Mouse (Mus musculus) heart, adult 2 months (tissue): Measurements from ENCODE around the gene Parp14. TPM values are rescaled to one million over a fixed set of nuclear protein-coding genes. Genes with fewer than 3 reads are reported as not detected.

Experiments used
- DNase-seq, 2 experiments: peaks; one replicate each; pipeline ENCODE4 v3.0.0; 2021
- H3K27ac ChIP-seq: fragments of 200-600 bp; 2 replicates; pipeline ENCODE4 v1.8.1; 2022
- H3K27me3 ChIP-seq: fragments of 200-500 bp; 2 replicates; pipeline ENCODE4 v1.6.1; 2012; ENCODE audit warnings: mild to moderate bottlenecking, low read length, inconsistent platforms, mixed read lengths; ENCODE audit not compliant: control insufficient read depth, insufficient read depth
- H3K36me3 ChIP-seq: fragments of 200-500 bp; 2 replicates; pipeline ENCODE4 v1.6.1; 2012; ENCODE audit warnings: low read length, inconsistent platforms; ENCODE audit not compliant: control insufficient read depth, insufficient read depth
- H3K4me1 ChIP-seq: fragments of 200-500 bp; 2 replicates; pipeline ENCODE4 v1.6.1; 2011; ENCODE audit warnings: low read length; ENCODE audit not compliant: control insufficient read depth, insufficient read depth
- H3K4me3 ChIP-seq: fragments of 200-600 bp; 2 replicates; pipeline ENCODE4 v1.8.1; 2022
- H3K79me2 ChIP-seq: fragments of 200-500 bp; replicated peaks from 2 replicates; pipeline ENCODE4 v1.6.1; 2012; ENCODE audit warnings: mild to moderate bottlenecking, inconsistent platforms, low read length, moderate library complexity, mixed read lengths; ENCODE audit not compliant: control insufficient read depth, insufficient read depth
- H3K9ac ChIP-seq: fragments of 200-500 bp; 2 replicates; pipeline ENCODE4 v1.6.1; 2012; ENCODE audit warnings: low read depth, mild to moderate bottlenecking, control low read depth, inconsistent platforms, low read length, mixed read lengths
- CTCF ChIP-seq: fragments of 200-600 bp; IDR thresholded peaks from 2 replicates; pipeline ENCODE4 v1.8.1; 2022; ENCODE audit warnings: antibody characterized with exemption, mild to moderate bottlenecking, moderate library complexity
- EP300 ChIP-seq: fragments of 200-500 bp; IDR thresholded peaks from 2 replicates; pipeline ENCODE4 v1.6.1; 2011; ENCODE audit warnings: low read depth, low read length, control low read depth; ENCODE audit not compliant: insufficient read depth
- POLR2A ChIP-seq: fragments of 200-500 bp; IDR thresholded peaks from 2 replicates; pipeline ENCODE4 v1.6.1; 2011; ENCODE audit warnings: mild to moderate bottlenecking, low read depth, low read length, control low read depth; ENCODE audit not compliant: insufficient read depth
- WGBS: fragments of 180-500 bp; shearing (Covaris S2); methylation state at CpG from one replicate; pipeline ENCODE4 v1.1.7; 2018; 5-methylcytosine and 5-hydroxymethylcytosine counted together
- intact Hi-C: fragments of 180-260 bp; cut with DNase I; formaldehyde crosslinking; loops from one replicate; pipeline ENCODE4 v1.15.1; 2025
- polyA plus RNA-seq: library from polyadenylated mRNA; depleted of rRNA; stranded (reverse); fragments of >200 nt; gene quantifications from 2 replicates; pipeline ENCODE4 v1.2.3, GENCODE M21; 2012
- total RNA-seq, 2 experiments: library from RNA; stranded (reverse); gene quantifications; 2 replicates each; pipeline ENCODE4 v1.2.3; 2021

Parp14 gene
- total and polyA plus RNA-seq, 3 experiments, result 3.8 to 11.3 (median 9.9) TPM

DNA sequence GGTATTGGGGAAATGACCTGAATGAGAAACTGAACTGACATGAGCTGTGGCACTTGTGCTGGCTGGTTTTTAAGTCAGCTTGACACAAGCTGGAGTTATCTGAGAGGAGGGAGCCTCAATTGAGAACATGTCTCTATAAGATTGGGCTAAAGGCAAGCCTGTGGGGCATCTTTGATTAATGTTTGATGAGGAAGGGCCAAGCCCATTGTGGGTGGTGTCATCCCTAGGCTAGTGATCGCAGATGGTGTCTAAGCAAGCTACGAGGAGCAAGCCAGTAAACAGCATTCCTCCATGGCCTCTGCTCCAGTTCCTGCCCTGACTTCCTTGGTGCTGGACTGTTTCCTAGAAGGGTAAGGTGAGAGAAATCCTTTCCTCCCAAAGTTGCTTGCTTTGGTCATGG lies 62.5 kb downstream of the Parp14 start:
- TF ChIP-seq POLR2A (no peak), CTCF (no peak), EP300 (no peak)
- 100% methylated on average over 2 of the region's 2 CpGs for WGBS
- H3K36me3 ChIP-seq, result no peaks in the 10 kb centered on the region; the same call in 1 of the 2 replicates

GRCm38 (mm10) chr16:35807663-35807992 lies 63.7 kb downstream of the Parp14 start:
- no peak for TF ChIP-seq POLR2A
- no peak for TF ChIP-seq EP300
- no peak for TF ChIP-seq CTCF
- Histone ChIP-seq H3K4me1 (no peaks in the 10 kb centered on the region; the same call in 1 of the 2 replicates), H3K79me2 (no peaks in the 10 kb centered on the region), H3K27ac (no peak overlapping the region), H3K4me3 (no peak overlapping the region), H3K27me3 (no peaks in the 10 kb centered on the region), H3K36me3 (no peaks in the 10 kb centered on the region; the same call in 1 of the 2 replicates), H3K9ac (no peak overlapping the region)
- intact Hi-C loops, result no loop called here
- WGBS, result 84% methylated on average over 4 of the region's 4 CpGs
- DNase-seq, result no peak

More for the DNA sequence above, 62.5 kb downstream of the Parp14 start:
- no peak overlapping the region for H3K27ac ChIP-seq
- H3K4me1 ChIP-seq, result no peaks in the 10 kb centered on the region; the same call in 1 of the 2 replicates
- no peaks in the 10 kb centered on the region for H3K27me3 ChIP-seq
- no peak for DNase-seq
- H3K79me2 ChIP-seq, result no peaks in the 10 kb centered on the region
- no peak overlapping the region for H3K9ac ChIP-seq
- intact Hi-C loops, result no loop called here
- H3K4me3 ChIP-seq, result no peak overlapping the region

- no peak for TF ChIP-seq CTCF
- no peak for TF ChIP-seq POLR2A
- TF ChIP-seq EP300, result no peak
- Histone ChIP-seq H3K36me3 (no peaks in the 10 kb centered on the region; the same call in 1 of the 2 replicates), H3K27me3 (no peaks in the 10 kb centered on the region), H3K27ac (no peak overlapping the region), H3K79me2 (no peaks in the 10 kb centered on the region), H3K9ac (no peak overlapping the region), H3K4me3 (no peak overlapping the region), H3K4me1 (no peaks in the 10 kb centered on the region; the same call in 1 of the 2 replicates)
- intact Hi-C loops, result no loop called here
- DNase-seq, result no peak
- 75% methylated on average over 6 of the region's 6 CpGs for WGBS
These were observed 64.2 kb downstream of the Parp14 start for GRCm38 (mm10) chr16:35806973-35807662.

- Histone ChIP-seq H3K9ac (no peak overlapping the region), H3K36me3 (no peaks in the 10 kb centered on the region; the same call in 1 of the 2 replicates), H3K27ac (no peak overlapping the region), H3K79me2 (no peaks in the 10 kb centered on the region), H3K27me3 (no peaks in the 10 kb centered on the region), H3K4me3 (no peak overlapping the region), H3K4me1 (no peaks in the 10 kb centered on the region; the same call in 1 of the 2 replicates)
- no peak for DNase-seq
- TF ChIP-seq CTCF (no peak), EP300 (no peak), POLR2A (no peak)
- 95% methylated on average over 4 of the region's 4 CpGs for WGBS
- intact Hi-C loops, result no loop called here
These were observed 67.6 kb downstream of the Parp14 start for GRCm38 (mm10) chr16:35803723-35804122.

- peak in 1 of 2 experiments; percentile 8 for DNase-seq
- Histone ChIP-seq H3K4me3 (no peak overlapping the region), H3K36me3 (no peaks in the 10 kb centered on the region; the same call in 1 of the 2 replicates), H3K27me3 (no peaks in the 10 kb centered on the region), H3K9ac (no peak overlapping the region), H3K27ac (no peak overlapping the region), H3K4me1 (no peaks in the 10 kb centered on the region; the same call in 1 of the 2 replicates), H3K79me2 (no peaks in the 10 kb centered on the region)
- no peak for TF ChIP-seq POLR2A
- TF ChIP-seq CTCF, result no peak
- no peak for TF ChIP-seq EP300
- WGBS, result 79% methylated on average over 7 of the region's 7 CpGs
- intact Hi-C loops, result no loop called here
These were observed 69.2 kb downstream of the Parp14 start for GRCm38 (mm10) chr16:35802163-35802562.

DNA sequence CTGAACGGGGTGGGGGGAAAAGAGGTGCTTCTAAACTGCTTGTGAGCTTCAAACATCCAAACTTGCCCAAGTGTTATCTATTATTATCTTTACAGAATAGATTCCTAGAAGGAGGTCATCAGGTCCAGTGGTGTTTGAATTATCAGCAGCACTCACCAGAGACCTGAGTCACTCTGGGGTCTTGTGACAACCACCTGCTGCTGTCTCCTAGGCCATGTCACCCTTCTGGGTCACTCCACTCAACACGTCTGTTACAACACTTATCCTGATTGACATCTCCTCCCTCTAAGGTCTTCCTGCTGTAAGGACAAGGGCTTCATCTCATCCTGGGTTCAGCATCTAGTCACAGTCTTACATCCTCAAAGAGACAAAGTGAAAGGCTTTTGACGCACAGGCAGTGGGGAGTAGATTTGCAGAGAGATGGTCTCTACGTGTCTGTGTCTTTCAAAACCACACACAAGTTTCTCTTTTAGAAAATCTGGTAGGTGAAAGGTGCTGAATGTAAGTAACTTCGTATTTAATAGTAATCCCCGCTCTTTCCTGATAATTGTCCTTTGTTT lies 79.3 kb downstream of the Parp14 start:
- Histone ChIP-seq H3K9ac (no peak overlapping the region), H3K36me3 (no peaks in the 10 kb centered on the region; the same call in 1 of the 2 replicates), H3K4me1 (no peaks in the 10 kb centered on the region), H3K27ac (no peak overlapping the region), H3K79me2 (no peaks in the 10 kb centered on the region; the same call in 1 of the 2 replicates), H3K27me3 (no peaks in the 10 kb centered on the region), H3K4me3 (no peak overlapping the region)
- TF ChIP-seq CTCF (no peak), POLR2A (no peak), EP300 (no peak)
- intact Hi-C loops, result no loop called here
- 79% methylated on average over 6 of the region's 6 CpGs for WGBS
- DNase-seq, result no peak
